Mouse (Mus musculus) lung, postnatal 0 days (tissue): ENCODE results near the gene Tpmt.

Experiments
- CTCF ChIP-seq: IDR thresholded peaks from 2 replicates; pipeline ENCODE4 v1.5.1; 2016; ENCODE audit warnings: antibody characterized with exemption, mild to moderate bottlenecking
- EP300 ChIP-seq: IDR thresholded peaks from 2 replicates; pipeline ENCODE4 v1.6.1; 2016; ENCODE audit warnings: antibody characterized with exemption, mild to moderate bottlenecking, control low read depth

DNA sequence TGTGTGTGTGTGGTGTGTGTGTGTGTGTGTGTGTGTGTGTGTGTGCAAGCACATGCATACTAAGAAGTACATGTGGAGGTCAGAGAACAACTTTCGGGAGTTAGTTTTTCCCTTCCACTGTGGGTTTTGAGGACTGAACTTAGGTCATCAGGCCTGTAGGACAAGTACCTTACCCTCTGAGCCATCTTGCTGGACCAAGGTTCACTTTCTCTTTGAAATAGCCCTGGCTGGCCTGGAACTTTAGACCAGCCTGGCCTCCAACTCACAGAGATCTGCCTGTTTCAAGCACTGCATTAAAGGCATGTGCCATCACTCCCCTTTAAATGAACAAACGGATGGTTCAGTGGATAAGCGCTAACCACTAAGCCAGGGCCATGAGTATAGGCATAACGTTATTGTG, 10.9 kb downstream of the Tpmt start:
- TF ChIP-seq EP300 (no peak), CTCF (no peak)
